Mouse (Mus musculus) neural tube, embryonic 15.5 days (tissue): ENCODE measurements around the gene Upf3b. TPM values are rescaled to one million over a fixed set of nuclear protein-coding genes. Genes with fewer than 3 reads are reported as not detected.
"Not testable (repeated sequence)": the region's sequence is repeated elsewhere in the genome, so short reads cannot be mapped to it uniquely, and the experiment has no call there.

Experiments used
- ATAC-seq: fragments of 200-750 bp; cut with Nextera tagmentation; 2 replicates; pipeline ENCODE4 v1.8.0; 2017; ENCODE audit warnings: mild to moderate bottlenecking, moderate TSS enrichment, moderate library complexity; ENCODE audit not compliant: low FRiP score
- H3K27ac ChIP-seq: fragments of 300-500 bp; sonication (generic); replicated peaks from 2 replicates; pipeline ENCODE4 v1.5.1; 2015; ENCODE audit warnings: mild to moderate bottlenecking, inconsistent platforms
- H3K27me3 ChIP-seq: fragments of 300-500 bp; sonication (generic); replicated peaks from 2 replicates; pipeline ENCODE4 v1.6.1; 2015; ENCODE audit warnings: inconsistent platforms
- H3K36me3 ChIP-seq: fragments of 300-500 bp; sonication (generic); 2 replicates; pipeline ENCODE4 v1.6.1; 2015; ENCODE audit warnings: inconsistent platforms
- H3K4me1 ChIP-seq: fragments of 300-500 bp; sonication (generic); 2 replicates; pipeline ENCODE4 v1.6.1; 2015; ENCODE audit warnings: inconsistent platforms
- H3K4me2 ChIP-seq: fragments of 300-500 bp; sonication (generic); 2 replicates; pipeline ENCODE4 v1.6.1; 2015; ENCODE audit warnings: inconsistent platforms, mild to moderate bottlenecking, moderate library complexity
- H3K4me3 ChIP-seq: fragments of 300-500 bp; sonication (generic); replicated peaks from 2 replicates; pipeline ENCODE4 v1.5.1; 2015; ENCODE audit warnings: mild to moderate bottlenecking, inconsistent platforms
- H3K9ac ChIP-seq: fragments of 300-500 bp; sonication (generic); replicated peaks from 2 replicates; pipeline ENCODE4 v1.6.1; 2015; ENCODE audit warnings: mild to moderate bottlenecking, inconsistent platforms
- H3K9me3 ChIP-seq: fragments of 300-500 bp; sonication (generic); replicated peaks from 2 replicates; pipeline ENCODE4 v1.6.1; 2016; ENCODE audit warnings: inconsistent platforms
- WGBS: fragments of 180-500 bp; shearing (Covaris S2); methylation state at CpG from one replicate; pipeline ENCODE4 v1.1.7; 2015; ENCODE audit warnings: mixed read lengths; 5-methylcytosine and 5-hydroxymethylcytosine counted together
- polyA plus RNA-seq: library from polyadenylated mRNA; unstranded; fragments of >200 nt; fragmentation: Nextera tagmentation; extraction: Ambion mirVana; gene quantifications from 2 replicates; pipeline ENCODE4 v1.2.1, GENCODE M21; 2015

Gene Upf3b
- polyA plus RNA-seq = 29.4 and 31.9 TPM in 2 replicates

GRCm38 (mm10) chrX:37110193-37110880 is at the start of gene Upf3b:
TSS of gene Upf3b (minus strand) at chrX:37110322.
- H3K4me2 ChIP-seq = peak within 1 kb of the TSS; percentile 60
- H3K9ac ChIP-seq = peak within 1 kb of the TSS; percentile 60
- WGBS = 23% methylated on average over 30 of the region's 30 CpGs
- H3K36me3 ChIP-seq = no peaks in the 10 kb centered on the region
- peak within 1 kb of the TSS; percentile 89 for H3K27ac ChIP-seq
- H3K27me3 ChIP-seq = no peaks in the 10 kb centered on the region
- ATAC-seq = peak; percentile 97
- H3K4me1 ChIP-seq = no peaks in the 10 kb centered on the region
- H3K4me3 ChIP-seq = peak within 1 kb of the TSS; percentile 57
- no peaks in the 10 kb centered on the region for H3K9me3 ChIP-seq

DNA sequence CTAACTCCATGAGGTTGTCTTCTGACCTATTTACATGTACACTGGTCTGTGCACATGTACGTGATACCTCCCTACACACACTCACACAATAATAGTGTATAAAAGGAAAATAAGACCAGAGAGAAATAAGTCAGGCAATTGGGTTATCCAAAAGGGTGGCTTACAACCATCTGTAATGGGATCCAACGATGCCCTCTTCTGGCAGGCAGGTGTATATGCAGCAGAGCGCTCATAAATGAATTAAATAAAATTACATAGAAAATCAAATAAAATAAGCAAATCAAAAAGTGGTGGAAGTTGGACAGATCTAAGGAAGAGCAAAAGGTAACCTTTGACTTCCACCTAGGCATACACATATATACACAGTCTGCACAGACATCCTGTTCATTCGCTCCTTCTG is 47.7 kb upstream of the Upf3b start:
- ATAC-seq = no peak

DNA sequence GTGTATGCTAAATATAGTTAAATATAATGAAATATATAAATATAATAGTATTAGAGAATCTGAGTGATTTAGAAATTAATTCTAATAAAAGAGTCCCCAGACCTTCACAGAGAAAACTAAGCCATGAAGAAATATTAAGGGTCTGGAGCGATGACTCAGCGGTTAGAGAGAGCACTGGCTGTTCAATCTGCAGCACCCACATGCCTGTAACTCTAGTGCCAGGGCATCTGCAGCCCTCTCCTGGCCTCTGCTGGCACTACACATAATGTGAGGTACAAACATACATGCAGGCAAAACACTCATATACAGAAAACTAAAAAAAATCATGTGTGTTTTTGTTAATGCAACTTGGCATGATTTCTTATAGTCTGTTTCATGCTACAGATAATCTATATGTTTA is 34.8 kb upstream of the Upf3b start:
- no peak overlapping the region for H3K4me2 ChIP-seq
- ATAC-seq = no peak
- 96% methylated on average over 2 of the region's 2 CpGs for WGBS
- no peaks in the 10 kb centered on the region for H3K27me3 ChIP-seq
- no peaks in the 10 kb centered on the region for H3K9me3 ChIP-seq
- H3K36me3 ChIP-seq = peaks cover 16% of the 10 kb centered on the region; the same call in 1 of the 2 replicates
- H3K27ac ChIP-seq = no peak overlapping the region
- H3K4me3 ChIP-seq = no peak overlapping the region
- H3K9ac ChIP-seq = no peak overlapping the region
- H3K4me1 ChIP-seq = no peaks in the 10 kb centered on the region

More for the DNA sequence above, 47.7 kb upstream of the Upf3b start:
- Histone ChIP-seq H3K9ac (no peak overlapping the region), H3K27me3 (no peaks in the 10 kb centered on the region), H3K4me2 (no peak overlapping the region), H3K9me3 (no peaks in the 10 kb centered on the region), H3K4me3 (no peak overlapping the region), H3K27ac (no peak overlapping the region), H3K4me1 (no peaks in the 10 kb centered on the region), H3K36me3 (no peaks in the 10 kb centered on the region)
- 67% methylated on average over 4 of the region's 4 CpGs for WGBS

DNA sequence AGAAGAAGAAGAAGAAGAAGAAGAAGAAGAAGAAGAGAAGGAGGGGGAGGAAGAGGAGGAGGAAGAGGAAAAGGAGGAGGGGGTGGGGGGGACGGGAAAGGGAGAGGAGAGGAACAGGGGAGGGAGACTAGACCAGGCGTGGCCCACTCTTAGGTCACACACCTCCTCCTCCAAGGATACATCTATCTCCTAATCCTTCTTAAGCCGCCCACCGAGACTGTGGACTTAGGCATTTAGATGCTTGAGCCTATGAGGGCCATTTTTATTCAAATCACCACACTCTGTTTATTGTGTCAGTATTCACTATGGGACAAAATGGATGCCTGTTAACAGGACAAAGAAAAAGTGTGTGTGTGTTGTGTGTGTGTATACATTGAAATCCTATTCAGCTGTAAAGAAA is 34.4 kb upstream of the Upf3b start:
- H3K9me3 ChIP-seq, H3K27me3 ChIP-seq, ATAC-seq, H3K4me1 ChIP-seq, H3K4me3 ChIP-seq, H3K9ac ChIP-seq, H3K27ac ChIP-seq, H3K4me2 ChIP-seq: not testable (repeated sequence)
- peaks cover 16% of the 10 kb centered on the region; the same call in 1 of the 2 replicates for H3K36me3 ChIP-seq
- 62% methylated on average over 2 of the region's 4 CpGs for WGBS

GRCm38 (mm10) chrX:37141732-37142131 is 31.6 kb upstream of the Upf3b start:
- peaks cover 8% of the 10 kb centered on the region; the same call in 1 of the 2 replicates for H3K36me3 ChIP-seq
- H3K9me3 ChIP-seq = no peaks in the 10 kb centered on the region
- no peaks in the 10 kb centered on the region for H3K27me3 ChIP-seq
- H3K4me3 ChIP-seq = no peak overlapping the region
- no peaks in the 10 kb centered on the region for H3K4me1 ChIP-seq
- no peak overlapping the region for H3K27ac ChIP-seq
- no peak overlapping the region for H3K9ac ChIP-seq
- H3K4me2 ChIP-seq = no peak overlapping the region
- no peak for ATAC-seq
- 95% methylated on average over 3 of the region's 3 CpGs for WGBS

DNA sequence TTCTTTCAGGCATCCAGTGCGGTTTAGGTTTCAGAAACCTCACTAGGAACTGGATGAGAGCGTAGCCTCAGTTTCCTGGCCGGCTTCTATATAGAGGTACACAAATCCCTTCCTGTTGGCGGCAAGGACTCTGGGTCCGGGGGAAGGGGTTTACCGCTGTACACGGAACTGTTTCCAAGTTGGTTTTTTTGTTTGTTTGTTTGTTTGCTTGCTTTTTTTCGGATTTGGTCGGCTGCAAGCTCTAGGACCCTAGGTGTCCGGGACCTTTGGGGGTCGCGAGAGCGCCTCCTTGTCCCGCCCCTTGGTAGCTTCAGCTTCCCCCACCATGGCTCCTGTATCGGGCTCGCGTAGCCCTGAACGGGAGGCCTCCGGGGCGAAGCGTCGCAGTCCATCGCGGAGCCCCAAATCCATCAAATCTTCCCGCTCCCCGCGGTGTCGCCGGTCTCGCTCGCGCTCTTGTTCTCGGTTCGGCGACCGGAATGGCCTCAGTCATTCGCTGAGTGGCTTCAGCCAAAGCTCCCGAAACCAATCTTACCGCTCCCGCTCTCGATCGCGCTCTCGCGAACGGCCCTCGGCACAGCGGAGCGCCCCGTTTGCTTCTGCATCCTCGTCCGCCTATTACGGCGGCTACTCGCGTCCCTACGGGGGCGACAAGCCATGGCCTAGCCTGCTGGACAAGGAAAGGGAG is 16.7 kb upstream of the Upf3b start, which contains the start of gene Nkap:
Nkap (plus strand) TSS at position 125 of the 688 bp plus-strand sequence.
- no peaks in the 10 kb centered on the region for H3K27me3 ChIP-seq
- ATAC-seq = peak; percentile 92
- peak within 1 kb of the TSS; percentile 55 for H3K4me2 ChIP-seq
- no peaks in the 10 kb centered on the region for H3K36me3 ChIP-seq
- H3K9me3 ChIP-seq = no peaks in the 10 kb centered on the region
- peak within 1 kb of the TSS; percentile 61 for H3K4me3 ChIP-seq
- 23% methylated on average over 58 of the region's 58 CpGs for WGBS
- peak within 1 kb of the TSS; percentile 76 for H3K27ac ChIP-seq
- peaks cover 13% of the 10 kb centered on the region for H3K4me1 ChIP-seq
- peak within 1 kb of the TSS; percentile 62 for H3K9ac ChIP-seq

- ATAC-seq = no peak
- H3K4me1 ChIP-seq = peaks cover 13% of the 10 kb centered on the region
- WGBS = 95% methylated on average over 7 of the region's 7 CpGs
These were observed 15.4 kb upstream of the Upf3b start for GRCm38 (mm10) chrX:37125511-37125910.

GRCm38 (mm10) chrX:37120212-37120611 is 10.1 kb upstream of the Upf3b start:
- Histone ChIP-seq H3K4me1 (no peaks in the 10 kb centered on the region), H3K4me2 (no peak overlapping the region), H3K4me3 (no peak overlapping the region), H3K27ac (no peak overlapping the region), H3K9me3 (no peaks in the 10 kb centered on the region), H3K27me3 (no peaks in the 10 kb centered on the region), H3K9ac (no peak overlapping the region), H3K36me3 (no peaks in the 10 kb centered on the region)
- no peak for ATAC-seq
- 74% methylated on average over 5 of the region's 5 CpGs for WGBS

More at GRCm38 (mm10) chrX:37125511-37125910, 15.4 kb upstream of the Upf3b start:
- Histone ChIP-seq H3K4me2 (no peak overlapping the region), H3K9me3 (no peaks in the 10 kb centered on the region), H3K4me3 (no peak overlapping the region), H3K9ac (no peak overlapping the region), H3K36me3 (no peaks in the 10 kb centered on the region), H3K27me3 (no peaks in the 10 kb centered on the region), H3K27ac (no peak overlapping the region)

- H3K9ac ChIP-seq = no peak overlapping the region
- ATAC-seq = no peak
These were observed 9.5 kb upstream of the Upf3b start for GRCm38 (mm10) chrX:37119585-37119984.

DNA sequence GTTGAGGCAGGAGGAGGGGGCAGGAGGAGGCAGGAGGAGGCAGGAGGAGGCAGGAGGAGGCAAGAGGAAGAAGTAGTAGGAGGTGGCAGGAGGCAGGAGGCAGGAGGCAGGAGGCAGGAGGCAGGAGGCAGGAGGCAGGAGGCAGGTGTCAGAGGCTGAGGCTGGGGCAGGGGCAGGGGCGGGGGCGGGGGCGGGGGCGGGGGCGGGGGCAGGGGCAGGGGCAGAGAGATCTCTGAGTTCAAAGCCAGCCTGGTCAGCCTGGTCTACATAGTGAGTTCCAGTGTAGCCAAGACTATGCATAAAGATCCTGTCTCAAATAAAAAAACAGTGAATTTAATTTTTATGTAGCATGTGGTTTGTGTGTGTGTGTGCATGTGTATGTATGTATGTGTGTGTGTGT is 7.0 kb upstream of the Upf3b start:
- Histone ChIP-seq H3K27me3 (no peaks in the 10 kb centered on the region), H3K9ac (no peak overlapping the region), H3K27ac (no peak overlapping the region), H3K4me3 (no peak overlapping the region), H3K4me2 (no peak overlapping the region), H3K36me3 (no peaks in the 10 kb centered on the region), H3K9me3 (no peaks in the 10 kb centered on the region), H3K4me1 (no peaks in the 10 kb centered on the region)
- 60% methylated on average over 1 of the region's 5 CpGs for WGBS
- no peak for ATAC-seq

More at GRCm38 (mm10) chrX:37119585-37119984, 9.5 kb upstream of the Upf3b start:
- H3K36me3 ChIP-seq = no peaks in the 10 kb centered on the region
- no peaks in the 10 kb centered on the region for H3K9me3 ChIP-seq
- H3K27me3 ChIP-seq = no peaks in the 10 kb centered on the region
- no peaks in the 10 kb centered on the region for H3K4me1 ChIP-seq
- no peak overlapping the region for H3K4me2 ChIP-seq
- no peak overlapping the region for H3K27ac ChIP-seq
- 65% methylated on average over 3 of the region's 3 CpGs for WGBS
- H3K4me3 ChIP-seq = no peak overlapping the region

DNA sequence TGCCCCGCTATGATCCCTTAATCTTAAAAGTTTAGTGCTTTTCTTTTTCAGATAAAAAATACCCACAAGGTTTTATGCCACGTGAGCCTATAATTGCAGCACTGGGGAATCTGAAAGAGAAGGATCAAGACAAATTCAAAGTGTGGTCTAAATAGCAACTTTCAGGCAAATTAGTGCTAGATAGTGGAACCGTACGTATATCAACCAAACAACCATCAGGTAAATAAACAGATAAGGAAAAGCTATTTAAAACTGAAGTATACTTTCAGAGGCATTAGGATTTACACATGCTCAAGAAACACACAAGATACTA is 715 bp upstream of the Upf3b start:
- Histone ChIP-seq H3K27ac (no peak overlapping the region), H3K9ac (no peak overlapping the region), H3K36me3 (no peaks in the 10 kb centered on the region), H3K4me3 (peak overlapping the region; percentile 57), H3K4me2 (peak overlapping the region; percentile 60), H3K9me3 (no peaks in the 10 kb centered on the region), H3K4me1 (no peaks in the 10 kb centered on the region), H3K27me3 (no peaks in the 10 kb centered on the region)
- WGBS = 78% methylated on average over 4 of the region's 4 CpGs
- no peak for ATAC-seq
